Mouse (Mus musculus) spleen, adult 12 weeks (tissue): ENCODE measurements around the gene Suv39h1.
"Not testable (repeated sequence)": the region's sequence is repeated elsewhere in the genome, so short reads cannot be mapped to it uniquely, and the experiment has no call there.

Experiments
- DNase-seq: peaks from one replicate; pipeline ENCODE4 v3.0.0; 2022; ENCODE audit warnings: low spot score

Gene Suv39h1

DNA sequence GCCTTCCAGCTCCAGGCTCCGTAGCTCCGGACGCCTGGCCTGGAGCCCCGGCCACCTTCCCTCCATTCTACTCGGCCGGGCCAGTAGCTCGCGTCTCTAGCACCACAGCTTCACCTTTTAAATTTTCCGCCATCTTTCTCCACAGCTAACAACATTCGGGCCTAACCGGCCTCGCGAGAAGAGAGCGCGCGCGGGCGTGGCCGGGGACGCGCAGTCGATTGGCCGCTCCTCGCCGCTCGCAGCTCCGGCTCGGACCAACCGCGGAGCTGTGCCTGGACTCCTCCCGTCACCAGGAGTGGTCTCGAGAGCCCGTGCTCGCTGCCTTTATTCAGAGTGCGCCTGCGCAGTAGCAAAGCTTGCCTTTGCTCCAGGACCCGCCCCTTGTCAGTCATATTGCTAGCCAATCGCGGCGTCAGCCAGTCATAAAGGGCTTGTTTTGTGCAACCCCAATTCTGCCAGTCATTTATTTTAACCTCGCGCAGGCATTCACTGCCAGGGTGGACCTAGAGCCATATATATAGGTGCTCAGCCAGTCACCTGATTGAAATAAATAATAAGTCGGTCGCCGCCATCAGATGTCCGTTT lies at the start of gene Suv39h1:
Gene Suv39h1 (minus strand): TSS at position 331 of the 585 bp plus-strand sequence.
- peak; percentile 81 for DNase-seq

DNA sequence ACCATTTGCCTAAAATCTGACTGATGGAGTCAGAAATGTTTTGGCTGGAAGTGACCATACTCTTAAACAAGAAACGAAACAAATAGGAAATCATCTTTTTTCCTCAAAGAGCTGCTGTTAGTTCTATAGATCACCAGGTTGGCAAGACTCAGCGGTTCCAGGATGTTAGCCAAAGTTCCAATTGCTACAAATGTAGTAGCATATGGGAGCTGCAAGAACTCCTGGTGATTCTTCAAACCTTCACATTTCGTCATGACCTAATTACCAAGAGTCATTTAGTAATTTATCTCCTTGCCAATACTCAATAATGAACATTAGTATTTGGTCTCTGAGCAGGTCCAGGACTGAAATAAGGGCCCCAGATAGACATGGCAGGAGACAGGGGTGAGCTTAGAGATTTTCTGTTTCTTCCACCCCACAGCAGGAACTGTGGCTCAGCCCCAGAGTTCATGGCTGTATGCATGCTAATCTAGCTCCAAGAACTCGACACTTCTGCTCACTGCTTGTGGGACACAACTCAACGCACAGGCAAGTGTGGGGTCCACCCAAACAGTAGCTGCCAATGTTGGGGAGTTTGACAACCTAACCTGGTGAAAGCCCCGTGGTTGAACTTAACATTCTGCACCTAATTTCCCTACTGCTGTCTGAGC lies 49.4 kb upstream of the Suv39h1 start:
- DNase-seq: no peak

DNA sequence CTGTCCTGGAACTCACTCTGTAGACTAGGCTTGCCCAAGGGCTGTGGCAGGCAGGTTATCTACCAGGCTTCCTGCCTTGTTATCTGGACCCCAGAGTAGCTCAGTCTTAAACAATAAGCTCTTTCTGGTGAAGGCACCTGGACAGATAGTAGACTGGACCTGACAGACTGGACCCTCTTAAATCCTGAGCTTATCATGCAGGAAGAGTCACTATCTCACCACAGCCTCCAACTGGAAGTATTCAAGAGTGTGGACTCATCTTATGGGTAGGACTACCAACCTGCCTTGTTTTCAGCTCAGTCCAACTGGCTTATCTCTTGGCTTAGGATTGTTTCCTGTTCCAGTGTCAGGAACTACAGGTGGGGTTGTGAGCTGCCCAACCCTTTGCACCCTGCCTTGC lies 42.7 kb upstream of the Suv39h1 start:
- DNase-seq: no peak

DNA sequence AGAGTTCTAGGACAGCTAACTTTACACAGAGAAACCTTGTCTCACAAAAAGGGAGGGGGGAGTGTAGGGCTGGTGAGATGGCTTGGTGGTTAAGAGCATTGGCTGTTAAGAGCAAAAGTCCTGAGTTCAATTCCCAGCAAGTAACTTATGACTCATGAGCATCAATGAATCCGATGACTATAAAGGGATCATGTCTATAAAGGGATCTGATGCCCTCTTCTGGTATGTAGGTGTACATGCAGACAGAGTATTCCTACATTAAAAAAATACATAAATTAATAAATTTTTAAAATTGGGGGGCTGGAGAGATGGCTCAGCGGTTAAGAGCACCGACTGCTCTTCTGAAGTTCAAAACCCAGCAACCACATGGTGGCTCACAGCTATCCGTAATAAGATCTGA lies 40.7 kb upstream of the Suv39h1 start:
- no peak for DNase-seq

DNA sequence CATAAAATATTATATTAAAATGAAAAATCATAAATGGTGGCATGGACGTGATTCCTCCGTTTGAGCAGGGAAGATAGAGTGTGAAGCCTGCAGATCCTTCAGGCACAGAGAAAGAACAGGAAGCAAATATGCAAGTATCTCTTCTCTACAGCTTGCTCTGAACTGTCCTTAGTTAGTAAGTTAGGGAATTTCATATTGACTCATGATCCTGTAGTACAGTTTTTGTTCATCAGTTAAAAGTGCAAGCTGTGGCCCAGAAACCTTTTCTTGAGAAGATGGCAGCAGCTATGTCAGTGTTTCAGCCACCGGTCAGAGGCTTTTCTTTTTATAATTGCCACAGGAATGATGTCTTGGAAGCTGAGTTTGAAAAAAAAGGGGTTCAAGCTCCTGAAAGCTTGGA lies 30.5 kb upstream of the Suv39h1 start:
- DNase-seq: no peak

DNA sequence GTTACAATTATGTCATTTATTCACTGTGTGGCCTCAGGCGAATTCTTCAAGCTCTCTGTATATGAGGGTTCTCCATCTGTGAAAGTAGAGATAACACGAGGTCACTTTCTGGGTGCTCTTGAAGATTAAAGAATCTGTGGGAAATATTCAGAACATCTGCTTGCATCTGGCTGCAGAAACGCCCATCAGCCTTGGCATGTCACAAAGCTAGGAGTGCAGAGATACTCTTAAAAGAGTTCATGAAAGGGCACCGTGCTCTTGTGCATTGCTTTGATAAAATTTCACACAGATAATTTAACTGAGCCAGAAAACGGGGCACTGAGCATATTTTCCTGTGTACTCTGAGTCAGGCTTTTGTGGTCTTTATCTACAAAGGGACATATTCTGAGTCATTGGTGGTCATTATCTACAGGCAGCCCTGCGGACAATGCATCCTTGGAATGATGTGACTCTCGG lies 27.7 kb upstream of the Suv39h1 start:
- peak; percentile 8 for DNase-seq

DNA sequence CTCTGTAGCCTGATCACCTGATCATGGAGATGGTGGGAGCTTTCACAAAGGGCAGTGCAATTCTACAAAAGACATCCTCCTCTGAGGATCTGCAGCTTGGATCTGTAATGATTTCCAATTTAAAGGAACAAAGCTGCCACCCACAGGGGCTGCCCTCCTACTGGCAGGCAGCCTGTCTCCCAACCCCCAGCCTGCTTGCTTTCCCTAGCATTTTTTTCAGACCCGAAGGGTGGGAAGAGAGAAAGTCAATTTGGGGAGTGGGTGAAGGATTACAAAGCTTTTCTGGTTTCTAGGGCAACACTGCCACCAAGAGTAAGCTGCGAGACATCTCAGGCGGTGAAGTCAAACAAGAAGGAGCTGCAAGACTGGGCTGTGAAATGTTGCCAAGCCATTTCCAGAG lies 26.5 kb upstream of the Suv39h1 start:
- no peak for DNase-seq

DNA sequence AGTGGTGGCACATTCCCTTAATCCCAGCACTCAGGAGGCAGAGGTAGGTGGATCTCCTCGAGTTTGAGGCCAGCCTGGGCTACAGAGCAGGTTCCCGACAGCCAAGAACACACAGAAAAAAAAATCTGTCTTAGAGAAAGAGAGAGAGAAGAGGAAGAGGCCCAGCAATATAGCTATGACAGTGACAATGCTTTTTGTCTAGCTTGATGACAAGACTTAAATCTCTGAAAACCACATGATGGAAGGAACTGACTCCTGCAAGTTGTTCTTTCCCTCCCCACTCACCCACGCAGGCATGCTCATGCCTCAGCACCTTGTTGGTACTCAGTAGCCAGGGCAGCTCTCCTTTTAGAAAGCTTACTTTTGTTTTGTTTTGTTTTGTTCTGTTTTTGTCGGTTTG lies 24.9 kb upstream of the Suv39h1 start:
- no peak for DNase-seq

DNA sequence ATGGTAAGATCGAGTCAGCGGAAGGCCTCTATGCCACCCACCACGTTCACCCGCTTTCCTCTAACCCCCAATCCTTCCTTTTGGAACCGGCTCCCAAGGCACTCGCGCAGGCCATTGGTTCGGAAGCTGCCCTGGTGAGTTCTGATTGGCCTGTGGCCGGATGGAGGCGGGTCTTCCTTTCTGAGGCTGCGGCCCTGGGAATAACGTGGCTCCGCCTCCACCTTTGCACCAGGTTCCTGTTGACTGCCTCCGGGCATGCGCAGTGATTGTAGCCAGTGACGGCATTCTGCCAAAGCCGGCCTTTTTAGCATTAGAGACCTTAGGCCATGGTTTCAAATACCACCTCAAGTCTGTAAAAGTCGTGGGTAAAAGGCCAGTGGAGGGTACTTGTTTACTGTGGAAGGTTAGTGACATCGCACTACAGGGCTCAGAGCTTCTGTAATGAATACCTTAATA lies 22.3 kb upstream of the Suv39h1 start:
- peak; percentile 90 for DNase-seq

DNA sequence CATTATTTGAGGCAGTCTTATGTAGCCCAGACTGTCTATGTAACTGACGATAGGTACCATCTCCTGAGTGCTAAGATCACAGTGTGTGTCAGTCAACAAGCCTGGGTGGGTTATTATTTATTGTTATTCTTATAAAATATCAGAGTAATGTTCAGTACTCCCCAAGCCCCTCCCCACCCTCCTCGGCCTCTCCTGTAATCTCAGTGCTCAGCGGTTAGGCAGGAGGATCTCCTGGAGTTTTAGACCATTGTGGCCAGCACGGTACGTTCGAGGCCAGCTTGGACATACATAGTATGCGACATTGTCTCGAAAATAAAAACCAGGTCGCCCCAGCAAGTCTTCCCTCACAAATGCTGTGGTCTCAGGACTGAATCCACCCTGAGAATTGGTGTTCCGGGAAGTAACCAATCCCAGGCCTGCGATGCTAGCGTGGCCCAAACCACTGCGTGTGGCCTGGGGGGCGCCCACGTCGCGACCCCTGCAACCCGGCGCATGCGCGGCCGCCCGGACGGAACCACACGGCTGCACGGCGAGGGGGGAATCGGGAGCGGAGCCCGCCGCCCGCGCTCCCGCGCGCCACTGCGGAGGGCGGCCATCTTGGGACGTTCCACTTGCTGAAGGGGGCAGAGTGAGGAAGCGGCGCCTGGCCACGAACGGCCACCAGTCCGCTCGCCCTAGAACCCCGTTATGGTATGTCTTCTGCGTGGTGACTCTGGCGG lies 21.7 kb upstream of the Suv39h1 start:
- DNase-seq: peak; percentile 81

DNA sequence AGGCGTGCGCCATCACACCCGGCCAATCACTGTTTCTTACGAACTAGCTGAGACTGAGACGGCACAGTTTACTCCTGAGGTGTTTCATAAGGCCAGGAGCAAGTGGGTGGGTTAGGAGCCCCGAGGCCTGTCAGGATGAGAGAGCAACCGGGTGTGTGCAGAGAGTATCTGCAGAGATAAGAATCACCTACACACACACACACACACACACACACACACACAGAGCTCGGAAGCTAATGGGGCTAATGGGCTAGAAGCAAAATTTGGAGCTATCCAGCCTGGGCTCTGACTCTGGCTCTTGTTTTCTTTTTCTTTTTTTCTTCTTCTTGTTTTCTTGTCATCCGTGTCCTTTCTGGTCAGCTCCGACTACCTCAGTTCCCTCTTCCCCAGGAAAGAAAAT lies 21.0 kb upstream of the Suv39h1 start:
- no peak for DNase-seq

DNA sequence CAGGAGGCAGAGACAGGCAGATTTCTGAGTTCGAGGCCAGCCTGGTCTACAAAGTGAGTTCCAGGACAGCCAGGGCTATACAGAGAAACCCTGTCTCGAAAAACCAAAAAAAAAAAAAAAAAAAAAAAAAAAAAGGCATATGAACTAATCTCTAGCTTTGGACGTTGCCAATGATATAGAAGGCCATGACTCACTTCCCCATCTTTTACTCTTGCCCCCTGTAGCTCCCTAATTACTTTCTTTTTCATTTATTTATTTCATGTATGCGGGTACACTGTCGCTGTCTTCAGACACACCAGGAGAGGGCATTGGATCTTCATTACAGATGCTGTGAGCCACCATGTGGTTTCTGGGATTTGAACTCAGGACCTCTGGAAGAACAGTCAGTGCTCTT lies 16.4 kb upstream of the Suv39h1 start:
- not testable (repeated sequence) for DNase-seq

DNA sequence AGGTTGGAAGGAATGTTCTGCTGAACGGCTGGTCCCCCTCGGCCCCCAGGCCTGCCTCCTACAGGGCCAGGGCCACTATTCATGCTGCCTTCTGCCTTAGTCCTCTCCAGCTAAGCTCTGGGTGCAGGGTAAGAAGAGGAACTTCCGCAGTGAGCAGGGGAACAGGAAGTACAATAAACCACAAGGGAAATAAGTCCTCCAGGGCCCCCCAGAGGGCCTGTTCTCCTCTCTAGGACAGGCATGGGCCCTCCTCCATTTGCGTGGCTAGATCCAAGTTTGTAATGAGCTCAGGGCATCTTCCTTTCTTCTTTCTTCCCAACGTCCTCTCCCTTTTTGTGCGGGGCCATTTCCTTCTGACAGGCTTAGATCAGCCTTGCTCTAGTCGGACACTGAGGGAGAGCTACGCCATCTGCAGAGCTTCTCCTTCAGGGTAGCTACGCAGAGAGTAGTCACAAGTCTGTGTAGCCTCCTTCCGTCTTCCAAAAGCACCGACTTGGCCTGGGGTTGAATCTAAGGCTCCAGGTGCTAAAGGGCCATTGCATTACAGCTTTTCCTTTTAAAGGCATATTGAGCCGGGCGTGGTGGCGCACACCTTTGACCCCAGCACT lies 15.9 kb upstream of the Suv39h1 start, which contains the start of gene Was:
Gene Was (minus strand): TSS at position 153 of the 608 bp plus-strand sequence.
- DNase-seq: peak; percentile 23

DNA sequence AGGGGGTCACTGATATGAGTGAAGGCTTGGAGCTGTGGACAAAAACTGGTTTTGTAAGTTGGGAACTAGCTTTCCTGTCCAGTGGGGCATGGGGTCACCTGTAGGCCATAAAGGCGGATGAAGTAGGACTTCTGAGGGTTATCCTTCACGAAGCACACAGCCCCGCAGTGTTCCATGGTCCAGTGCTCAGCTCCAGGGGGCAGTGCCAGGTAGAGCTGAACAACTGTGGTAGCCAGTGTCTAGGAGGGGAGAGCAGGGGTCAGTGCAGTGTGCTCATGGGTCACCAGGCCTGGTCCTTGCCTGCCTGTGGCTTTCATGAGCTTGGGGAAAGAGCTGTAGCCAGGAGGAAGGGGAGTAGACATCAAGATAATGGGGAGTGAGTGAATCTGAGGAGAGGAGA lies 15.2 kb upstream of the Suv39h1 start:
- DNase-seq: no peak

DNA sequence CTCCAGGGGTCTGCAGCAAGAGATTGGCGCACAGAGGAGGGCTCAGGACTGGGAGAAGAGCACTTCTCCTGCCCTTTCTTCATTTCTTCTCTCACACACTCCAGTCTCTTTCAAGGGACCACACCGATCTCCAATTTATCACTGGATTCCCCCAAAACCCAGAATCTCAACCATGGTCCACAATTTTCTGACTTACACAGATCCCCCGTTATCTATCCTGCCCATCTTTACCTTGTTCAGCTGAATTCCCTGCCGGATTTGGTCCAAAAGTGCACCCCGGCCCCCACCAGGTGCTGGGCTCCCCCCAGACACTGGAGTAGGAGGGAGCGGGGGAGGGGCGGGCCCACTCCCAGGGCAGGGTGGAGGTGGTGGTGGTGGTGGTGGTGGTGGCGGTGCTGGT lies 11.1 kb upstream of the Suv39h1 start:
- DNase-seq: no peak

DNA sequence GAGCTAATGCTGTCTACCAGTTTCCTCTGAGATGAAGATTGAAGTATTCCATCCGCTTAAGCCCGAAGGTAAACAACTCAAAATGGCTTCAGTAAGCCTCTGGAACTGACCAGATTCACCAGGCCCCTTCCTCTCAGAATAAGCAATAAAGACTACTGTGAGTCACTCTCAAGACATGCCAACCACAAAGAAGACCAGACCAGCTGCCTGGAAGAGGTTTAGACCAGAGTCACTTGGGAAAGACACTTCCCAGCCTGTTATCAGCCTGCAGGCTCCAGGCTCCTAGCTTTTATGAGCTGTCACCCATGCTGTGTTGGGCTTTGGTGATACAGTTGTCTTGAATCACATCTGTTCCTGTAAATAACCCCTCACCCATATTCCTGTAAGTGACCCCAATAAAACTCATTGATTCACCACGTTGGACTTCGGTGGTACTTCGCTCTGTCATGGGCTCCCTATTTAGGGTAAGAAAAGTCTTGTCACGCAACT lies 10.3 kb upstream of the Suv39h1 start:
- no peak for DNase-seq

DNA sequence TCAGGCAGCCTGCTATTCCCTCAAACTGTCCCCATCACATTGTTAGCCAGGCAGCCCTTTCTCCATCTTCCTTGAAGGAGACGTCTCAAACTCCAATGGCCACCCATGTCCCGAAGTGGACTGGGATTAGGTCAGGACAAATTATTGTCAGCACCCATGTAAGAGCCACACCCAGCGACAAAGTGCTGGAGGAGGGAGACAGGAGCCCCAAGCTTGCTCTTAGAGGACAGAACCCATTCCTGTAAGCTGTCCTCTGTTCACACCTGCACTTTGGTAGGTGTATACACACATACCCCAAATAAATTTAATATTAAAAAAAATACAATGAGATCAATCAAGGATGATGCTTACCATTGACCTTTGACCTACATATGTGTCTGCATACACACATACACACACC lies 544 bp upstream of the Suv39h1 start:
- no peak for DNase-seq

DNA sequence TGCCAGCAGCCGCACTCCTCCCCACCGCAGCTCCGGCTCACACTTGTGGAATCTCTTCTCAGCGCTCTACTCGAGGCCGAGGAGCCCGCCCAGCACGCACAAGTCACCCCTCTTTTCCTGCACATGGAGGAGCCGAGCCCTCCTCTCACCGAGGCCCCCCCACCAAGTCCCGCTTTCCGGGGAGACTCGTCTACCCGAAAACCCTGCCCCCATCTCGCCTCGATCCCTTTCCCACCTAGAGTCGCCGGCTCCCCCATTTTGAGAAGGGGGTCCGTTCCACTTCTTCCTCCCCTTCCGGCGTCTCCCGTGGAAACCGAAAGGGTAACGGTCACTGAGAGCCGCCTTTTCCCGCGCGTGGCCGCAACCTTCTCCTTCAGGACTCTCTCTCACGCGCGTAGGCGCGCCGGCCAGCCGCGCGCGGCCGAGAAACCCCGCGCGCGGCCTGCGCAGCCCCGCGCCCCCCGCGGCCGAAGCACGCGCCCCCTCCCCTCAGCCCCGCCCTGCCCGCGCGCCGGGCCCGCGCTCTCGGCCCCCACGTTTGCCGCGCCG lies 605 bp downstream of the Suv39h1 start:
- DNase-seq: peak; percentile 15

DNA sequence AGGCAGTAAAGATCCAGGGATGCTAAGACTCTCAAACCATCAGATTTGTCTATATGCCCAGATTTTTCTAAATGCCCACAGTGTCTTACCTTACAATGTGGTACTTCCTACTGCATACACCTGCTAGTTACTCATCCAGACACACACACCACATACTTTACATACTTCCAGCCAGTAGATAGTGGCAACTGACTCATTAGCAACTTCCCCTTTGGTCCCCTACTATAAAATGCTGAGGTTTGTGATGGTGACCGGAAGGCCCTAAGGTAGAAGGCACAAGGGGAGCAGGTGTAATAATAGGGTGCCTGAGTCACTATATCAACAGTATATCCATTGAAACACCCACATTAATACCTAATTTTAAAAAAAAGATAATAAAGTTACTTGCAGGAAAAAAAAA lies 5.4 kb downstream of the Suv39h1 start:
- no peak for DNase-seq

DNA sequence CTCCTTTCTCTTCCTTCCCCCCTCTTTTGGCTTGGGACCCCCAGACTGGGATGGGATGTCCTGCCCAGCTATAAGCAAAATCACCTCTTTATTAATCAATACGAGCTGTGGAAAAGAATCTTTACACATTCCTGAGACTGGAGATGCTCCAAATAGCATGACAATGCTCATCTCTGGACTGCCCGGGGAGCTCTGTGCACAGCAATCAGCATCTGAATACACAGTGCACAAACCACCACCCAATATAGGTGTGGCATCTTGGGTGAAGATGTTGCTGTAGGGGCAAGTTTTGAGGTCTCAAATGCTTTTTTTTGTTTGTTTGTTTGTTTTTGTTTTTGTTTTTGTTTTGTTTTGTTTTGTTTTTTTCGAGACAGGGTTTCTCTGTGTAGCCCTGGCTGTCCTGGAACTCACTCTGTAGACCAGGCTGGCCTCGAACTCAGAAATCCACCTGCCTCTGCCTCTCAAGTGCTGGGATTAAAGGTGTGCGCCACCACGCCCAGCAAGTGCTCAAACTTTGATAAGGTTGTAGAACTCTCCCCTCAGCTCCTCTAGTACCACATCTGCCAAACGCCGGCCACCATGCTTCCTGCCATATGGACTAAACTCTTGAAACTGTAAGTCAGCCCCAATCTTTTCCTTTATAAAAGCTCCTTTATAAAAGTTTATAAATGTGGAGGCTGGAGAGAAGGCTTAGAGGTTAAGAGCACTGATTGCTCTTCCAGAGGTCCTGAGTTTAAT lies 23.3 kb downstream of the Suv39h1 start:
- DNase-seq: not testable (repeated sequence)

DNA sequence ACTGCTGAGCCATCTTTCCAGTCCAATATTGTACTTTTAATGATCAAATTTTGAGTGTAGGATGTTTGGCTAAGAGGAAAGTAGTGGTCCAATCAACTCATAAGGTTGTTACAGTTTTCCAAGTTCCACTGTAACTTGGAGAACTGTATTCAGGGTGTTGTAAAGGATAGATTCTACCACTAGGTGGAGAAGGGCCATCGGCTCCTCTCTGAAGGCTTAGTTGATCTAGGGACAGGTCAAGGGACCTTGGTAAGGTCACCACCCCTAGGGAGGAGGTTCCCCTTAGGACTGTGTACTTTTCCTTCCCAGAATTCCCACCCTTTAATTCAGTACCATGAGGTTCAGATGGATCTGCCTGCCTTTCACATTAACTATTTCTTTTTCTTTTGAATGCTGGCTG lies 41.6 kb downstream of the Suv39h1 start:
- no peak for DNase-seq

DNA sequence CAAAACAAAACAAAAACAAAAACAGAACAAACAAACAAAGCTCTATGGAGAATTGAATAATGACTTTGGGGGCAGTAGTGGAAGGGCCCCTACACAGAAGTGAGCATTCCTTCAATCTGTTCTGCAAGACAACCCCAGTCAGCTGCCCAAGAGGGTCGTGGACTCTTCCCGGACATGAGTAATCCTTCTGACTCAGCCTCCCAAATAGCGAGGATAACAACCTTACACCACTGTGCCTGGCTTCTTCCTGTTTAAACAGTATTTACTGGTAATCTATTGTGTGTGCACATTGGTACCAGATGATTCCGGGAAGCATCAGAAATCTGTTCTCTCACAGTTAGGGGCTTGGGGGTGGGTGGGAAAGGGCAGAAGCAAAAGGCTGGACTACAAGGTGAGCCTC lies 47.7 kb downstream of the Suv39h1 start:
- DNase-seq: no peak
